Mouse (Mus musculus): Measurements from ENCODE around the gene Ibtk.

The Ibtk gene

GRCm38 (mm10) chr9:85701981-85702380 is 47.2 kb downstream of the Ibtk start:
- DNase-seq (ENCODE audit: low spot score), result no peak

DNA sequence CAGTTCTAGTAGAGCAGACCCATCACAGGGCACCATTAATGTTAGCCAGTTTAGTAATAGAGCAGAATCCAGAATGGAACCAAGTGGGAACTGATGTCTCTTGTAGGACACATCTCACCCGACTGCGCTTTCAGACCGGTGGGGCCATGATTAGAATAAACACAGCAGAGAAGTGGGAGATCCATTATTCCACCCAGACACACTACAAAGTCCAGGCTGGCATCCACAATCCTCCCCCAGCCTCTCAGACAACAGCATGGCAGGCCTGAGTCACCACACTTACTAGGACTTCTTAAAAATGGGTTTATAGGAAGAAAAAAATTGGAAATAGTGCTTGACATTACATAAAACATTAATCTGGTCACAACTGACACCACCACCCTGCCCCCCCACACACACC is 53.5 kb downstream of the Ibtk start:
- DNase-seq (ENCODE audit: low spot score), result no peak

DNA sequence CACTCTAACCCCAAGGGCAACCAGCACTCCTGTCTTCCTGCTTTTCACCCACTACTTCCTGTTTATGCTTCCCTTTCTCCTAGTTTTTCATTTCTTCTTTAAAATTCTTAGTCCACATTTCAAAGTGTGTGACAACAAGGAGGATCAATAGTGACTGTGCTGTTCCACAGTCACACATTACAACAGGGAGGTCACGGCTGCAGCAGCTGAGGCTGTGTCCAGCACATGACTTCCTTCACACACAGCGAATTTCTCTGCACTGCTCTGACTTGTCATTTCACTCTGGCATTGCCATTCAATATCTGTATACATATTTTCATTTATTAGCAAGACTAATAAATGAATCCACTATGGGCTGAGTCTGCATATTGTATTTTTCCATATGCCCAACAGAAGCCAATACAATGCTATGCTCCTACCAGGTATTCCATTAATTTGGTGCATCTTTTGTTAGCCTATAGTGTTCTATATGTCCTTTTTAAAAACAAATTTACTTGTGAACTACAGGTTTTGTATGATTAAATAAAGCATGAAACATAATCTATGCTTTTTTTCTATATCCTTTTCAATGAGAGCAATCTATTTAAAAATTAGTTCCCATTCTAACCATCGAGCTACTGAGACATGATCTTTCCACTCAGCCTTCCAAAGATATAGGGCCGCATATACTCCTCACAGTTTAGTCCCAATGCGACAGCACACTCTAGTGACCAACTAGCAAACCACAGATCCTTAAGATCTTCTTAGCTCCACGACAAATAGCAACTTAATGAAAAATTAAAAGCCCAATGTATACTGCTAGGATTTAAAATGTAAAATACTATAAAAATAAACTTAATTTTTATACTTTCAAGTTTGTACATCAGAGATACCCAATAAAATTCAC is 55.7 kb downstream of the Ibtk start:
- no peak for DNase-seq (ENCODE audit: low spot score)

- DNase-seq (ENCODE audit: low spot score), result no peak
Observed at GRCm38 (mm10) chr9:85685010-85685409, 64.1 kb downstream of the Ibtk start.

GRCm38 (mm10) chr9:85675131-85675905 is 73.8 kb downstream of the Ibtk start:
- DNase-seq (ENCODE audit: low spot score), result no peak

DNA sequence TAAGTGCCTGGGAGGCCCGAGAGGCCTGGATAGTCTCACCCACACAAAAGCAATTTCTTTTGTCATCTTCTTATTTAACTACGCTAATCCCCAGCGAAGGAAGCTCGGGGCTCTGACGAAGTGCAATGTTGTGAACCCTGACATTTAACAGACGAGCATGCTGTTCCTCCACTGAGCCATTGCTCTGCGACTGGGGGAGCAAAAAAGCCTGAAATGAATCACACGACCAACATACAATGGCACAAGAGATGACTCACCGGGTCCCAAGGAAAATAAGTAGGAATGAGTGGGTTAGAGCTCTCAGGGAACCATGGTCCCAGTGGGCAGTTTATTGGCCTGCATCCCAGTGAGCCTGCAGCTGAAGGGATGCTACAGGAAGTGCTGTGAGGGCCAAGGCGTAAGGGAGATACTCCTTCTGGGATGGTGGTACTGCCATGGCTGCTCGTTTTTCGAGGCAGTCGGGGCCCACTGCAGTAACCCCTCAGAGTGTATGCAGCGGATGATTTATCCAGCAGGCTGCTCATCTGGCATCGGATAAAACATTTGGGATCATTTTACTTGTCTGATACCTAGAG is 75.1 kb downstream of the Ibtk start:
- DNase-seq (ENCODE audit: low spot score), result no peak

DNA sequence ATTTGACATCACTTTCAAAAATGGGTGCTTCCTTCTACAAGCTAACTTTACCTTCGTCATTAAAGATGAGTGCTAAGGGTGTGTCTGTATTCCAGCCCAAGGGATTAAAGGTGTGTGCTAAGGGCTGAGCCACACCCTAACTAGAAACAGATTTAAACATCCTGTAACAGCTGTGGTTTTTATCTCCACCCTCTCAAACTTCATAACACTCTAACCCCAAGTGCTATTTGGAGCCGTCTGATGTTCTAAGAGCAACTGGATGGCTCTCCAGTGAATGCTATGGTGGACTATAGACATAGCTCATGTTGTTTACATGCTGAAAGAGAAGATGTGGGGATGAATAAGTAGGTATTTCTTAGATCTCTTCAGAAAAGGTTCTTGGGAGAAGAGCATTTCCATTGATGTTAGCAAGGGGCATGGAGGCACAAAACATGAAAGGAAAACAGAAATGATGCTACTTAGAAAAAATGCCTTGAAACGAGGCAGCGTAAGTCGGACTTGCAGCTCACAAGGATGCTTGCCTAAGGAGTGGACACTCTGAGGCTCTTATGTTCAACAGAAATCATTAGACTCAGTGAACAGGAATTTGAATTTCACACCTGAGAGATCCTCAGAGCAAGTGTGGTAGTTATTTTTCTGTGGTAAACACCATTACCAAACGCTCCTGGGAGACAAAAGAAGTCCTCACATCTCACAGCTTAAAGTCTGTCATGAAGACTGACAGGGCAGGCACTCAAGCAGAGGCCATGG is 77.4 kb downstream of the Ibtk start:
- no peak for DNase-seq (ENCODE audit: low spot score)

DNA sequence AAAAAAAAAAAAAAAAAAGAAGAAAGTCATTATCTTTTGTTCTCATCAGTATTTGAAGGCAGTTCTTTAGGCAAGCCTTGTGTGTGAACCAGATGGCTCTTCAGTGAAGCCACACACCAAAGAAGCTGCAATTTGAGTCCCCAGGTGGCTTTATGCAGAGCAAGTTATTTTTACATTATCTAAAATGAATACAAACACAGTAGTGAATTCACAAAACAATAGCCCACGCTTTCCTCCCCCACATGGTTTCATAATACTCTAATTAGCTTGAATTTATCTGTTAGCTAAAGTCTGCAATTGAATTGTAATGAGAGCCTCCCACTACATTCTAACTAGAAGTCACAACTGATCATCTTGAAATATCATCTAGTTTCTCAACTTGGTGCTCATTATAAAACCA is 84.8 kb downstream of the Ibtk start:
- DNase-seq (ENCODE audit: low spot score), result no peak

DNA sequence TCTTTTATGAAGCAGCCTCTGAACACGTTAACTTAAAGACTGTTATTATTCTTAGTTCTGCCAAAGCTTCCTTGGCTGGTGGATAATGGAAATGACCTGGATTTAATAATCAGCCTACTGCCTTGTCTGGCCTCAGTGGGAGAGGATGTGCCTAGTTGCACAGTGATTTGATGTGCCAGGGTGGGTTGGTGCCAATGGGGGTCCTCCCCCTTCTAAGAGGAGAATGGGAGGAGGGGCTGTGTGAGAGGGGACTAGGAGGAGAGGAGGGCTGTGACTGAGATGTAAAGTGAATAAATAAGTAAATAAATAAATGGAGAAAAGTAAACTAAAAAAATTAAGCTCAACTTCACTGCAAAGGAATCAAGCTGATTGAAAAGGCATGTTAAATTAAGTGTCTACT is 85.3 kb downstream of the Ibtk start:
- DNase-seq (ENCODE audit: low spot score), result no peak

DNA sequence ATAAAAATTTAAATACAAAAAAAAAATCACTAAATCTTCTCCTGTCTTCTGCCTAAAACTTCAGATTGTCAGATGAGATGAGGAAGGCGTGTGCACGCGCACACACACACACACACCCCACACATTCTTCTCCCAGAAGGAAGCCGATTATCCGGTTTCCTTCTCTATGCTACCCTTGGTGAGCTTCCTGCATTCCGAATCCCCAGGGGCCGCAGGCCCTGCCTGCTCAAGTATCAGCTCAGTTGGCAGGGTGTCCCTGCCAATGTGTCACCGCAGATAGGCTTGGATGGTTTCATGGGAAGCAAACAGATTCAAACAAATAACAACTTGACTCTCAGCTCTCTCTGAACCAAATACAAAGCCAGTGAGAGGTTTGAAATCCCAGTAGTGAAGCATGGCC is 86.0 kb downstream of the Ibtk start:
- no peak for DNase-seq (ENCODE audit: low spot score)

DNA sequence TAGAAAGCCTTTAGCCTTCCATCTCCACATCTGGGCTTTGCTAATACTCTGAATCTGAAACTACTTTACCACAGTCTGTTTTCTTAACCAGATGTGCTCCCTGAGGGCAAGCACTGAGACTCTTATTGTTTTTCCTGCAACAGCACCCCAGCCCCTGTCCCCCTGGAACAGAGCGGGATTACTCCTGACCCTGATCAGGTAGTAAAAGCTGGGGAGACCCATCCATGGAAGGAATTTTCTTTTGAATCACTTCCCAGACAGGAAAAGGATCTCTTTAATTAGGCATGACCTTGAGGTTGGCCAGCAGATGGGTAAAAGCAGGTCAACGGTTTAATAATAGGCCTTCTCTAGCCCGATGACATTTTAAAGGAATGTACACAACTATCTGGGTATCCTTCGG is 95.7 kb downstream of the Ibtk start:
- no peak for DNase-seq (ENCODE audit: low spot score)

GRCm38 (mm10) chr9:85638276-85638675 is 110.9 kb downstream of the Ibtk start:
- no peak for DNase-seq (ENCODE audit: low spot score)
